Mouse (Mus musculus): ENCODE results near the gene Vrk3.
A peak's percentile ranks its signal among the peaks of the same experiment; 100 is the strongest.

GRCm38 (mm10) chr7:44821666-44822448 lies 73.6 kb downstream of the Vrk3 start:
- TF ChIP-seq POLR2A (IDR thresholded peaks at IDR 0.05; ENCODE audit: low read depth, low read length) (no peak), CTCF (conservative IDR thresholded peaks at IDR 0.05; ENCODE audit: insufficient read depth, insufficient read length, low read depth, low read length) (peak; percentile 36; the same call in 1 of the 2 replicates)
